Mouse (Mus musculus): ENCODE results near the gene Rasal1. TPM values are rescaled to one million over a fixed set of nuclear protein-coding genes. Genes with fewer than 3 reads are reported as not detected.
A peak's percentile ranks its signal among the peaks of the same experiment; 100 is the strongest.

Rasal1 gene
- 0.15 and 0.33 TPM in 2 replicates for polyA plus RNA-seq (2016; fragmentation: Nextera tagmentation; extraction: Ambion mirVana)

DNA sequence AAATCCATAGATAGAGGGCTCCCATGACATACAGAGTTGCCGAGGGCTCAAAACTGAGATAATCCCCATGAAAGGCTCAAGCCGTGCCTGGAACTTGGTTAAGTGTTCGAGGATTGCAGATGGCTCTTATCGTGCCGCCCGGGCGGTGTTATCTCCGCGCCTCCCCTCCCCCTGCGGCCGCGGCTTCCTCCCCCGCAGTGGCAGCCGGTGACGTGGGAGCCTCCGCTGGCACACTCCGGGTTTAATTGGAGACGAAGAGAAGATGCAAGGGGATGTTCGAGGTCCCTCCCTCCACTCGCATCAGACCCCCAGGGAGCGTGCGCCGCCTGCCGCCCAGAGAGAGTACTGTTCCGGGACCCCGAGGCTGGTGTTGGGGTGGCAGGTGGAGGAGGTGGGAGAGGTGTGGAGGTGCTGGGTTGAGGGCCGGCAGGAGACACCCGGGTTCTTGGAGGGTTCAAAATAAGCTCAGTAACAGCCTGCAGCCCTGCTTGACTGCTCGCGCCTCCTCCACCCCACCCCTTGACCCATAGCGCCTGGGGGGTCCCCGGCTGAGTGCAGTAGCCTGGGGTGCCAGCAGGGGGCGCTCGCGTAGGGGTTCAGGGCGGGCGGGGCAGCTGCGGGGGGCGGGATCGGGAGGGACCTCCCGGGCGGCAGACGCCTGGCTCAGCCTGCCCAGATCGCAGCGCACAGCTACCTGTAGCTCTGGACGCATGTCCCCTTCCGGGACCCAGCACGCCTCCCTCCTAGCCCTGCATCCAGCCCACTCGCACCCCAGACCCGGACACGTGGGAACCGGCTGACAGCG is at the start of gene Rasal1:
Gene Rasal1, plus strand, starts transcription at position 244 of the 805 bp plus-strand sequence.
- under 1% methylated on average over 53 of the region's 53 CpGs for WGBS

DNA sequence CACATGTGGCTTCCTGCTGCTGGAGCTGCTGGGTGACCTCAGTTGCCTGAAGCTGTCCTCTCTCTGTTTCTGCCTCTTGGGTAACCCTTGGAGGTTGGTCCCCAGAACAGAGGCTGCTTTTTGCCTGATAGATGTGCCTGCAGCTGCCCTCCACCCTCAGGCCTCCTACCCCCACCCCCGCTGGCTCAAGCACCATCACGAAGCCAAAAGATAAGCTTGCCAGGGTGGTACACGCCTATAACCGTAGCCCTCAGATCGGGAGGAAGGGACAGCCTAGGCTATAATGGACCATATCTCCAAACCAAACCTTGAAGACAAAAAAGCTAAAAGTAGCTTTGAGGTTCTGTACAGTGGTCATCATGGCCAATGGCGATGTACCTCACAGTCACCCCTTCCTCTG is 49.0 kb upstream of the Rasal1 start:
- no peak overlapping the region for H3K4me2 ChIP-seq (replicated peaks)
- 95% methylated on average over 6 of the region's 6 CpGs for WGBS

More for the DNA sequence above, at the start of gene Rasal1:
- H3K4me2 ChIP-seq (replicated peaks) = peak within 1 kb of the TSS; percentile 48
- peaks cover 8% of the 10 kb centered on the region; the same call in 1 of the 2 replicates for H3K4me1 ChIP-seq
- H3K9ac ChIP-seq = no peak within 1 kb of the TSS
- ATAC-seq (ENCODE audit: low FRiP score, low read depth) = peak; percentile 33
- 0 out of 2 replicates have a peak within 1 kb of the TSS, but pooled peaks have one; percentile 11 for H3K4me3 ChIP-seq
- no peaks in the 10 kb centered on the region for H3K36me3 ChIP-seq
- H3K27me3 ChIP-seq (replicated peaks) = peaks cover 65% of the 10 kb centered on the region
- H3K9me3 ChIP-seq = no peaks in the 10 kb centered on the region
- H3K27ac ChIP-seq = no peak within 1 kb of the TSS

DNA sequence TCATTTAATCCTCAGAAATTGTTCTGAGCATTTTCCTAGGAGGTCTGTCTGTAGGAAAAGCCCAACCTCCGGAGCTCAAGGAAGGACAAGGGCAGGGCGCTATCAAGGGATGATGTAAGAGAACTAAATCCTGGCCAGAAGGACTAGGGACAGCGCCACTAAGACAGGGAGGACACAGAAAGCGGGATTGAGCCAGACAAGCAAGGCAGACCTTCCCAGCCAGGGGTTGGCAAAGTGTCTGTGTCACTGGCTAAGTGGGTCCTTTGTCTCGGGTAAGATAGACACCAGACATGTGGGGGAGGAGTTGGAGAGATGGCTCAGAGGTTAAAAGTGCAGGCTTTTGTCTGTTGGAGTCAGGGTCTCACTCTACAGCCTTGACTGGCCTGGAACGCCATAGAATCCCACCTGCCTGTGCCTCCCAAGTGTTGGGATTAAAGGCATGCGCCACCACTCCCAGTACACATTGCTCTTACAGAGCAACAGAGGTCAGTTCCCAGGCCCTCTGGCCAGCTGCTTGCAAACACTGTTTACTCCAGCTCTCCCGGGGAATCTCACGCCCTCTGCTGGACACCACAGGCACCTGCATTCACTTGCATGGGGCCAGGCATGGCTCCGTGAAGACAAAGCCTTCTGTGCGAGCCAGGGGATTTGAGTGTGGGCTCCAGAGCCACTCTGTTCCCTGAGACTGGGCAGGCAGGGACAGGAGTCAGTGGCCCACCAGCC is 47.5 kb upstream of the Rasal1 start:
- ATAC-seq (ENCODE audit: low FRiP score, low read depth) = no peak
- 49% methylated on average over 11 of the region's 11 CpGs for WGBS
- no peak overlapping the region for H3K27ac ChIP-seq
- peaks cover 5% of the 10 kb centered on the region for H3K4me1 ChIP-seq
- no peak overlapping the region for H3K4me3 ChIP-seq
- H3K9ac ChIP-seq = no peak overlapping the region
- no peaks in the 10 kb centered on the region for H3K36me3 ChIP-seq
- no peaks in the 10 kb centered on the region for H3K9me3 ChIP-seq
- H3K27me3 ChIP-seq (replicated peaks) = no peaks in the 10 kb centered on the region
- no peak overlapping the region for H3K4me2 ChIP-seq (replicated peaks)

More for the DNA sequence above, 49.0 kb upstream of the Rasal1 start:
- H3K9me3 ChIP-seq = no peaks in the 10 kb centered on the region
- no peaks in the 10 kb centered on the region for H3K27me3 ChIP-seq (replicated peaks)
- no peaks in the 10 kb centered on the region for H3K4me1 ChIP-seq
- no peak for ATAC-seq (ENCODE audit: low FRiP score, low read depth)
- H3K9ac ChIP-seq = 0 out of 2 replicates have a peak overlapping the region, but pooled peaks have one; percentile 3
- no peak overlapping the region for H3K4me3 ChIP-seq
- H3K36me3 ChIP-seq = no peaks in the 10 kb centered on the region
- no peak overlapping the region for H3K27ac ChIP-seq

DNA sequence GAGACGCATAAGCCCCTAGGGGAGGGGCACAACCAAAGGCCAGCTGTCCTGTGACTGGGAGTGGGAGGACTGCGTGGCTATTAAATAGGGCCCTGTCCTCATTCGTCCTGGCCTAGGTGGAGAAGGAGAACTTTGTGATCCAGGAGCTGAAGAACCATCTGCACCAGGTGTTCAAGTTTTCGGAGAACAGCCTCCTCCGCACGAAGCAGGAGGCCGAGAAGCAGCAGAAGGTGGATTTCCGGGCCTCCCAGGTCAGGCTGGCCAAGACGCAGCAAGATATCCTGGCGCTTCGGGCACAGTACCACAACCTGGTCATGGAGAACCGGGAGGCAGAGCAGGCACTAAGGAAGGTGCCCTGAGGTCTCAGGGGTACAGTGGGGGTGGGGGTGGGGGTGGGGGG is 46.4 kb upstream of the Rasal1 start:
- no peak overlapping the region for H3K9ac ChIP-seq
- no peak overlapping the region for H3K27ac ChIP-seq
- H3K4me3 ChIP-seq = no peak overlapping the region
- H3K9me3 ChIP-seq = no peaks in the 10 kb centered on the region
- 86% methylated on average over 12 of the region's 12 CpGs for WGBS
- H3K27me3 ChIP-seq (replicated peaks) = no peaks in the 10 kb centered on the region
- no peaks in the 10 kb centered on the region for H3K36me3 ChIP-seq
- peaks cover 5% of the 10 kb centered on the region for H3K4me1 ChIP-seq
- ATAC-seq (ENCODE audit: low FRiP score, low read depth) = no peak
- H3K4me2 ChIP-seq (replicated peaks) = no peak overlapping the region

DNA sequence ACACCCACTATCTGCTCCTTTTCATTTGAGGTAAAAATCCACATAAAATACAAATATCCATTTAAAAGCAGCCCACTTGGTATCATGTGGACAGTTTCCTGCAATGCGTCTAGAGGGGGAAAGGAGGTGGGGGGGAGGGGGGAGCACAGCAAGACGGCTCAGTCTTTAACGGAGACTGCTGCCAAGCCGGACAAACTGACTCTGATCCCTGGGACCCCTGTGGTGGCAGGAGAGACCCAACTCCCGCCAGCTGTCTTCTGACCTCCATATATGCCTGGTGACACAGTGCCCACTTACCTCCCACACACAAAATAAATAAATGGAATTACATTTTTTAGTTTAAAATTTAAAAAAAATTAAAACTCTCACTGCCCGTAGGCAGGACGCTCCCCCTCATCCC is 45.1 kb upstream of the Rasal1 start:
- H3K9ac ChIP-seq = no peak overlapping the region
- peaks cover 3% of the 10 kb centered on the region; the same call in 1 of the 2 replicates for H3K36me3 ChIP-seq
- peaks cover 5% of the 10 kb centered on the region for H3K4me1 ChIP-seq
- H3K27me3 ChIP-seq (replicated peaks) = no peaks in the 10 kb centered on the region
- no peak overlapping the region for H3K4me3 ChIP-seq
- H3K4me2 ChIP-seq (replicated peaks) = no peak overlapping the region
- WGBS = 63% methylated on average over 7 of the region's 7 CpGs
- ATAC-seq (ENCODE audit: low FRiP score, low read depth) = no peak
- no peak overlapping the region for H3K27ac ChIP-seq
- H3K9me3 ChIP-seq = no peaks in the 10 kb centered on the region

DNA sequence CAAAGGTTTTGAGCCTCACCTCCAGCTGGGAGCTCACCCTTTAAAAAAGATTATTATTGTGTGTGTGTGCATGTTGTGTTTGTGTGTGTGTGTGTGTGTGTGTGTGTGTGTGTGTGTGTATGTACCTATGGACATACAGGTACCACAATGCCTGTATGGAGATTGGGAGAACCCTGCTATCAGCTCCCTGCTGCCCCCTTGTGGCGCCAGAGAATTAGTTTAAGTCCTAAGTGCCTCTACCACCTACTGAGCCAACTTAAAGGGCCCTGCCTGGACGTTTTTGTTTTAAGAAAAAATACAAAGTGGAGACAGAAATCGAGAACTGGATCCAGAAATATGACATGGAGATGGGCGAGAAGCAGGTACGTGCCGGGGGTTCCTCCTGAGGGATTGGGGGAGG is 43.8 kb upstream of the Rasal1 start:
- peak overlapping the region; percentile 55; the same call in 1 of the 2 replicates for H3K9ac ChIP-seq
- H3K27me3 ChIP-seq (replicated peaks) = no peaks in the 10 kb centered on the region
- no peaks in the 10 kb centered on the region for H3K9me3 ChIP-seq
- peaks cover 3% of the 10 kb centered on the region; the same call in 1 of the 2 replicates for H3K36me3 ChIP-seq
- no peak for ATAC-seq (ENCODE audit: low FRiP score, low read depth)
- H3K27ac ChIP-seq = no peak overlapping the region
- under 1% methylated on average over 6 of the region's 6 CpGs for WGBS
- no peak overlapping the region; the same call in 1 of the 2 replicates for H3K4me3 ChIP-seq
- H3K4me2 ChIP-seq (replicated peaks) = peak overlapping the region; percentile 67
- peaks cover 5% of the 10 kb centered on the region for H3K4me1 ChIP-seq

DNA sequence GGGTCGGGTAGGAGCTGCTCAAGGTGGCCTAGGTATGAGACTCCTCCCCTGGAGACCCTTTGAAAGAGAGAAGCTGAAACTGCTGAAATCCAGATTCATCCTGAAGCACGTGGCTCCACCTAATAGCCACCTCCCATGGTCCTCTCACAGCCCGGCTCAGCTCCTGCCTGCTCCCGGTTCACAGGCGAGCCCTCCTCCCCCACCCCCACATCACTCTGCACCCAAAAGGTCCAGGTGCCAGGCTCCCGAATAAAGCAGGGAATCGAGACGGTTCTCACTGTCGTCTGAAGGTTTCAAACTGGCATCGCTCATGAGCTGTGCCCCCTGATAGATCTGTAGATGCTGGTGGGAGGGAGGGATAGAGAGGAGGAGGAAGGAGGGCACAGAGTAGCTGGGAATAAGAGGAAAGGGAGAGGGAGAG is 43.4 kb upstream of the Rasal1 start:
- peak; percentile 48 for ATAC-seq (ENCODE audit: low FRiP score, low read depth)
- H3K27me3 ChIP-seq (replicated peaks) = no peaks in the 10 kb centered on the region
- peak overlapping the region; percentile 67 for H3K4me2 ChIP-seq (replicated peaks)
- WGBS = 3% methylated on average over 10 of the region's 10 CpGs
- H3K9ac ChIP-seq = peak overlapping the region; percentile 55
- H3K4me3 ChIP-seq = peak overlapping the region; percentile 24
- peaks cover 5% of the 10 kb centered on the region for H3K4me1 ChIP-seq
- peaks cover 3% of the 10 kb centered on the region; the same call in 1 of the 2 replicates for H3K36me3 ChIP-seq
- H3K9me3 ChIP-seq = no peaks in the 10 kb centered on the region
- H3K27ac ChIP-seq = peak overlapping the region; percentile 37; the same call in 1 of the 2 replicates

DNA sequence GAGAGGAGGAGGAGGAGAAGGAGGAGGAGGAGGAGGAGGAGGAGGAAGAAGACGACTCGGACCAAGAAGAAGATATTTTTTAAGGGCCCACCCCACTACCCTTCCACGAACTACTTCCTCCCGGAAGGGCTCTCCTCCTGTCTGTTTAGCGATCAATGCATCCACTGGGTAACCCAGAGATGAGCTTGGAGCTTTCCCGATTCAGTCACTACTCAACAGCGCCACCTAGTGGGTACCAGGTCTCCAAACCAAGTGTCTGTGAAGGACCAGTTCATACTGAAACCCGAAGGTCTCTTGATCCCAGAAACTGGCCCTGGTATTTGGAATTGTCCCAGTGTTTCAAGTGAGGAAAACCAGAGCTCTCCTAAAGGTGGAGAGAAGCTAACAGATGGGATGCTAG is 42.9 kb upstream of the Rasal1 start:
- H3K27me3 ChIP-seq (replicated peaks) = no peaks in the 10 kb centered on the region
- peak overlapping the region; percentile 55 for H3K9ac ChIP-seq
- peak; percentile 59 for ATAC-seq (ENCODE audit: low FRiP score, low read depth)
- peak overlapping the region; percentile 67 for H3K4me2 ChIP-seq (replicated peaks)
- WGBS = 2% methylated on average over 8 of the region's 8 CpGs
- H3K36me3 ChIP-seq = peaks cover 3% of the 10 kb centered on the region; the same call in 1 of the 2 replicates
- H3K4me3 ChIP-seq = peak overlapping the region; percentile 24
- H3K4me1 ChIP-seq = peaks cover 5% of the 10 kb centered on the region
- peak overlapping the region; percentile 37; the same call in 1 of the 2 replicates for H3K27ac ChIP-seq
- no peaks in the 10 kb centered on the region for H3K9me3 ChIP-seq

DNA sequence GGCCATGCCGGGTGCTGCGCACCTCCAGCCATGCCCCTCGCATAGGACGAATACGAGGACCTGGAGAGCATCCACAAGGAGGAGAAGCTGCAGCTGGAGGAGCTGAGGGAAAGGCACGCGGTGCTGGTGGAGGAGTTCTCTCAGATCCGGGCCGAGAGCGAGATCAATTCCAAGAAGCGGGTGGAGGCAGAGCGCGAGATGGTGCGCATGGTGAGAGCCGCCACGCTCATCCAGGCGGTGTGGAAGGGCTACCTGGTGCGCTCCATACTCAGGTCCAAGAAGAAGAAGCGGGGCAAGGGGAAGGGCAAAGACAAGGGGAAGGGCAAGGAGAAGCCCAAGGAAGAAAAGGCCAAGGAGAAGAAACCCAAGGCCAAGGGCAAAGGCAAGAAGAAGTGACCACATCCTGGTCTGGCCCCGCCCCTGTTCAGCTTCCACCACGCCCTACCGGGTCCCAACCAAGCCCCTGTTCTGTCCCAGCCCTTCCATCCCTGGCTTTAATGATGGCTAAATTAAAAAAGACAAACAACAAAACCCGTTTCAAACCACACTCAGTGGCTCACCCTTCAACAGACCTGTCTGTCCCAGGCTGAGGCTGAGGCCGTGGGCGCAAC is 41.9 kb upstream of the Rasal1 start:
- ATAC-seq (ENCODE audit: low FRiP score, low read depth) = no peak
- 67% methylated on average over 25 of the region's 25 CpGs for WGBS
- H3K9ac ChIP-seq = no peak overlapping the region

DNA sequence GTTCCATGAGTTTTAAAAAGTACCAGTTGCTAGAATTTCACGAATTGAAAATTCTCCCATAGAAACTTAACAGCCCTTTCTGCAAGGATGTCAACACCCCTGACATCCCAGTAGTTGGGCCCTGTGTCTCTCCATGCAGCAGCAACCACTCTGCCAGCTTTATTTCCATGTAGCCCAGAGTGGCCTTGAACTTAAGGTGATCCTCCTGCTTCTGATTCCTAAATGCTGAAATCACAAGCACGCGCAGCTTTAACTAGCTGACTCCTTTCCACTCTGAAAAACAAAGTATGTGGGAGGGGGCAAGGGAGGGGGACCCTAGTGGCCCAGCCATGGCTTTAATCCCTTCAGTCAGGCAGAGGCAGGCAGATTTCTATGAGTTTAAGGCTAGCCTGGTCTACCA is 41.3 kb upstream of the Rasal1 start:
- Histone ChIP-seq H3K4me3 (no peak overlapping the region), H3K4me1 (peaks cover 17% of the 10 kb centered on the region), H3K27me3 (replicated peaks) (no peaks in the 10 kb centered on the region), H3K36me3 (peaks cover 3% of the 10 kb centered on the region; the same call in 1 of the 2 replicates), H3K9me3 (no peaks in the 10 kb centered on the region), H3K9ac (no peak overlapping the region), H3K27ac (no peak overlapping the region), H3K4me2 (replicated peaks) (no peak overlapping the region)
- WGBS = 80% methylated on average over 3 of the region's 3 CpGs
- ATAC-seq (ENCODE audit: low FRiP score, low read depth) = no peak

More for the DNA sequence above, 41.9 kb upstream of the Rasal1 start:
- Histone ChIP-seq H3K4me2 (replicated peaks) (no peak overlapping the region), H3K4me1 (peaks cover 14% of the 10 kb centered on the region), H3K27ac (no peak overlapping the region), H3K27me3 (replicated peaks) (no peaks in the 10 kb centered on the region), H3K36me3 (peaks cover 3% of the 10 kb centered on the region; the same call in 1 of the 2 replicates), H3K4me3 (no peak overlapping the region), H3K9me3 (no peaks in the 10 kb centered on the region)

DNA sequence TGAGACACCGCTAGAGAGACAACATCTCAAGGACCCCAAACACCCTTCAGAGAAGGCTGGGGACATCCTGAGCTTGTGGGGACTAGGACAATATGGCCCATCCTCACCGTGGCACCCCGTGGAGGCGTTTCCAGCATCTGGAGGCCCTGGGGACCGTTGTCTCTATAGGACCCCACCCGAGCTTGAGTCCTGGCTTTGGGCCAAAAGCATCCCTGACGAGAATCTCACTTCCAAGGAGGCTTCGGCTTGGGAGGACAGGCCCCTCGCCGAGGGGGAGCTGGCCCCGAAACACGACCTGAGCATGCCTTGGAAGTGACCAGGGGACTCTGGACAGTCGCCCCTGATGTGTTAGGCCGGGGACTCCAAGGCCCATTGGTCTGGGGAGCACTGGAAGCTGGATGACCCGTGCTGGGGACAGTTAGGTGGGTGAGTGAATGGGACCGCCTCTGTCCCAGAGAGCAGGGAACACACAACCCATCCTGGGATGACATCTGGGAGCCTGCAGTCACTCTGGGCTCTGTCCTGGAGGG is 39.3 kb upstream of the Rasal1 start:
- peaks cover 23% of the 10 kb centered on the region for H3K4me1 ChIP-seq
- no peaks in the 10 kb centered on the region for H3K27me3 ChIP-seq (replicated peaks)
- no peak overlapping the region for H3K9ac ChIP-seq
- no peak overlapping the region for H3K4me3 ChIP-seq
- H3K36me3 ChIP-seq = peaks cover 3% of the 10 kb centered on the region; the same call in 1 of the 2 replicates
- 89% methylated on average over 16 of the region's 16 CpGs for WGBS
- no peak for ATAC-seq (ENCODE audit: low FRiP score, low read depth)
- no peaks in the 10 kb centered on the region for H3K9me3 ChIP-seq
- no peak overlapping the region for H3K27ac ChIP-seq
- H3K4me2 ChIP-seq (replicated peaks) = no peak overlapping the region
